Mouse (Mus musculus) gastrocnemius, postnatal 25 days (tissue): ENCODE results near the gene Lsm4. TPM values are rescaled to one million over a fixed set of nuclear protein-coding genes. Genes with fewer than 3 reads are reported as not detected.

Experiments used
- DNase-seq: peaks from one replicate; pipeline ENCODE4 v3.0.0; 2022
- total RNA-seq, 2 experiments: library from RNA; stranded (reverse); gene quantifications; 1 replicate in 1 of 2; 2 replicates in 1 of 2; pipeline ENCODE4 v1.2.3; 2021

Gene Lsm4
- total RNA-seq, 2 experiments from 2014 or later = 57.7 to 66.0 TPM

DNA sequence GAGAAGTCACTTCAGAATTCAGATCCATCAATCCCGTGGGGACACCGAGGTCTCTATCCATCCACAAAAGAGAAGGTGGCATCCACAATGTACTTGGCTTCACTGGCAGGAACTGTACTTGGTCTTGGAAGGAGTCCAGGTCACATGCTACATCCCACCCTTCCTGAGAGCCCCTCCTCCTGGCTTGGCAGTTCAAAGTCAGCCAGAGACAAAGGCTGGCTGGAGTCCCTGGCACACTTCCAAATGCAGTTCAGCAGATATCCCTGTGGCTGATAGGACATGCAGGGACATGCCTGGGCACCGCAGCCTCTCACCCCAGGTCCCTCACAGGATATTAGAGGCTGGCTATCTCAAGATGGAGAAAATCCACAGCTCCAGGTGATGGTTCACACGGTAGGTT lies 23.7 kb upstream of the Lsm4 start:
- DNase-seq = peak; percentile 70

DNA sequence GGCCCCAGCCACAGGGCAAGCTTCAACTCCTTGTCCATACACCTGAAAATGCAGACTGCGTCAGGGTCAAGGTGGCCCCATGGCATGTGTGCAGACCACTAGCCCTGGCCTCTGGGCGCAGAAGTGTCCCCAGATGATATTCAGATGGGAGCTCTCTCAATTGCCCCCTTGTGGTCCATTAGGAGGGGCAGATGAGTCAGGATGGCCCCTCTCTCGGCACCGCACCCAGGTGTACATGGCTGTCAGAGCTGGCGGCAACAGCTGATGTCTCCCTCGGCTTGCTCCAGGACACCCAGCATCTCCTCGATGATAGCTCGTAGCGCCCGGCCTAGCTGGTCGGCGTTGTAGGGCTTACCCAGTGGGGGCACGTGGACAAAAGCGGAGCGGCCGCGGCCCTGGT lies 22.7 kb upstream of the Lsm4 start:
- no peak for DNase-seq

DNA sequence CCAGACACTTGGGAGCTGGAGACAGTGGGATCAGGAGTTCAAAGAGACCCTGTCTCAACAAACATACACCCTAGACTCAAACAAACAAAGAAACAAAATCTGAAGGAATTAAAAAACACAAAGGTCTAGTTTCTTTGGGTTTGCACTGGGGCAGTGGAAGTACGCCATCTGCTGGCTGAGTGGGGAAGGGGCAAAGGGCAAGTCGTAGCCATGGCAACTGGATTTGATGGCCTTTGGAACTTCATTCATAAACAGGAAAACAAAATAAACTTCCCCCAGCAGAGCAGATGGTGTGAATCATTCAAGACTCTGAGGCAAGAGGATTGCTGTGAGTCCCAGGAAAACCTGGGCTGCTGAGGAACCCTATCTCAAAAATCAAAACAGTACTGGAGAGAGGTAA lies 19.8 kb upstream of the Lsm4 start:
- DNase-seq = no peak

- no peak for DNase-seq
Measured at GRCm38 (mm10) chr8:70654121-70654520, 18.9 kb upstream of the Lsm4 start.

- no peak for DNase-seq
Measured at GRCm38 (mm10) chr8:70655469-70655868, 17.6 kb upstream of the Lsm4 start.

DNA sequence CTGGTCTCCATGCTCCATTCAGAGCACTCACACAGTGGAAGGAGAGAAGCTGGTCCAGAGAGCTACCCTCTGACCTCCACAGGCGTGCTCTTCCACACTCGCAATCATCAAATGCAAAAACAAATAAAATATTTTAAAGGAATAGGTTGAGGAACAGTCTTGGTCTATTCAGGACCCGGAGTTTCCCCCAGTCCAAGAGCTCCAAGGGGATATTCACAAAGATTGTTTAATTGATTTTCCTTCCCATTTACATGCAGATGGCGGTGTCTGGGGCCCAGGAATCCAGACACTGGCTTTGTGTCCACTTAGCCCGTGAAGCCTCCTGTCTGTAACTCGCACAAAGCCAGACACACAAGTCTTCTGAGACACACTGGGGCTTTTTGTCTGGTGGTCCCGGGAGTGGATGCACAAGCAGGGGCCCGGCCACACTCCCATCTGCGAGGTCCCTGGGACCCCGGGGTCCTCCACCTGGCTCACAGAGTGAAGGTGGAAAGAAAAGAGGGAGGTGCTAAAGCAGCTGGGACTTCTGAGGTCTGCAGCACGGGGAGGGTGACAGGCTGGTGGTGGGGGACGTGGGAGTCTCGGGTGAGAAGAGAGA lies 16.8 kb upstream of the Lsm4 start:
- DNase-seq = no peak

DNA sequence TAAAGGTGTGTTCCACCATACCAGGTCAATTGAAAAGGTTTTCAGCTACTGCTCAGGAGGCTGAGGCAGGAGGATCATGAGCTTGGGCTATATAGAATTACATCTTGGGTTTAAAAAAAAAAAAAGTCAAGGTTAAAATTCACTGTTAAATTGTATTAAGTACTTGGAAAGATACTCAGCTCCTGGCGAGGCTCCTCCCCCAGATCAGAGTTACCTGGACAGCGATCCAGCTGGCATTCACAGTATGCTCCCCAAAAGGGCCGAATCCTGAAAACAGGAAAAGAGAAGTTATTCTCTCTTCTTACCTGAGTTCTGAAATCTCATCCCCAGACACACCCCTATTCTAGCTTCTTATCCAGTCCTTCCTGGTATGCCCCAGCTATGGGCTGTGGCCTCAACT lies 15.8 kb upstream of the Lsm4 start:
- DNase-seq = no peak

DNA sequence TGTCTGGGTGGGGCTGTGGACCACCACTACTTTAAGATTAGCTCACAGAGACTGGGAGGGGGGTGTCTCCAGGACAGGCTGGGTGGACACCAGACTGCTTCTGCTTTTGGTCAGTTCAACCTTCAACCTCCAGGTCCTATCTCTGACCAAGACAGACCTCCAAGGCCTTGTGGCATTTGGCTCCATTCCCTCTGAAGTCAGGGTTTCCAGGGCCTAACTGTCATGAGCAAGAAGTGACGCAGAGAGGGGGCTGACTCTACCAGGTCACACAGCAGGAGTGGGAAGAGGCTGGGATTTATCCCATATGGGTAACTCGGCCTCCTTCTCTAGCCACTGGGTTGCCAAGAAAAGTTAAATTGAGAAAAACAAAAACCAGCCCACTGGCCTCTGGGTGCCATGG lies 15.3 kb upstream of the Lsm4 start:
- DNase-seq = no peak

DNA sequence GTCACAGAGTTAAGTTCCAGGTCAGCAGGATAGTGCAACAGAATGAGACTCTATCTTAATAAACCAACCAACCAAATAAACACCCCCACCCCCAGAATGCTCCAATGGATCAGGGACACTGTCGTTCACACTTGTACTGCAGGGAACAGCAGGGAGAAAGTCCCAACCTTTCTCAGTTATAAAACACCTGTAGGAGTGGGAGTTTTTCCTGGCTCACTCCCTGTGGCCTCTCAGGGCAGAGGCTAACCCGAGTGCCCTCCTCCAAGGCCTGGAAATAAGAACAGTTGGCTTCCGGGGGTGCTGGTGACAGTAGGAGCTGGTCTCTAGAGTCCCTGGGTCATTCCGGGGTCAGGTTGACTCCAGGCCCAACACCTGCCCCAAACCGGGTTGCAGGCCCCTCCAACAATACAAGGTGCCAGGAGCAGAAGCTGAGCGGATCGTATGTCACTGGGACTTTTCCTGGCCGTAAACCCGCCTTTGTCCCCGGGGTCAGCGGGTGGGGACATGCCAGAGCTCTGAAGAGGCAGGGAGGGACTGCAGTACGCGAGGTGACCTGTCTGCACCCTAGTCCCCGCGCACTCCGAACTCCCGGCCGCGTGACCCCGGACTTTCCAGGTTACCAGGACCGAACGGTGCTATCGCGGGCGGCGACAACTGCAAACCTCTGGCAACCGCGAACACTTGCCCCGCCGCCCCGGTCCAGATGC lies 14.0 kb upstream of the Lsm4 start:
- no peak for DNase-seq

- DNase-seq = peak; percentile 93
Measured at GRCm38 (mm10) chr8:70659604-70660272, 13.3 kb upstream of the Lsm4 start.

- DNase-seq = no peak
Measured at GRCm38 (mm10) chr8:70660273-70660725, 12.7 kb upstream of the Lsm4 start, which contains the start of gene Pgpep1. Gene Pgpep1, minus strand, starts transcription at chr8:70660388.

DNA sequence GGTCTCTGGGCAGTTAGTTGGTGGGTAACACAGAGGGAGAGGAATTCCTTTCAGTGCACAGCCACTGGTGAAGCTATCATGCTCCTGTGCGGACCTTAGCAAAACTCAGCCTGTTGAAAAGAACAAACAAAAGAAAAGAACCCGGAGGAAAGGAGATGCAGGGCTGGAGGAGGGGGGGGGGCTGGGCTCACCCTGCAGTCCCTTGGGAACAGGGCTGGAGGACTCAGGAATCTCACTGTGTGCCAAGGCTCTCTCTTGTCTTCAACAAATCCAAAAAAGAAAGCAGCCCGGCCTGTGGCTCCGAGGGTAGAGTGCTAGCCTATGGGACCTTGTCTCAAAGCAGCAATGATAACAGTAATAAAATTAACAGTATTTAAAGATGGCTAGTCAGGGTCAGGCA lies 9.4 kb upstream of the Lsm4 start:
- DNase-seq = no peak

- no peak for DNase-seq
Measured at GRCm38 (mm10) chr8:70664631-70665030, 8.4 kb upstream of the Lsm4 start.

GRCm38 (mm10) chr8:70665599-70665998 lies 7.4 kb upstream of the Lsm4 start:
- no peak for DNase-seq

GRCm38 (mm10) chr8:70667071-70667470 lies 6.0 kb upstream of the Lsm4 start:
- peak; percentile 84 for DNase-seq

- DNase-seq = peak; percentile 73
Measured at GRCm38 (mm10) chr8:70671615-70672324, 1.3 kb upstream of the Lsm4 start.

- DNase-seq = no peak
Measured at GRCm38 (mm10) chr8:70672325-70673078, 546 bp upstream of the Lsm4 start.

- DNase-seq = no peak
Measured at GRCm38 (mm10) chr8:70674109-70674508, 1.1 kb downstream of the Lsm4 start.

- no peak for DNase-seq
Measured at GRCm38 (mm10) chr8:70674716-70675115, 1.7 kb downstream of the Lsm4 start.

- DNase-seq = no peak
Measured at GRCm38 (mm10) chr8:70675336-70675735, 2.3 kb downstream of the Lsm4 start.

GRCm38 (mm10) chr8:70677451-70678080 lies 4.5 kb downstream of the Lsm4 start:
- no peak for DNase-seq

GRCm38 (mm10) chr8:70678679-70679078 lies 5.6 kb downstream of the Lsm4 start:
- DNase-seq = no peak
